Mouse (Mus musculus) MEL (cell line): ENCODE data around the gene Ube2q2. TPM values are rescaled to one million over a fixed set of nuclear protein-coding genes. Genes with fewer than 3 reads are reported as not detected.

Experiments used
- DNase-seq: peaks from one replicate; pipeline ENCODE4 v3.0.0; 2011; ENCODE audit warnings: low read depth, low spot score
- H3K27ac ChIP-seq: 2 replicates; pipeline ENCODE4 v1.5.1; 2012; ENCODE audit warnings: low read depth, mild to moderate bottlenecking, control low read depth, low read length, moderate library complexity; ENCODE audit not compliant: control insufficient read depth
- H3K27me3 ChIP-seq, 2 experiments: fragments of 150-350 bp in 1 of 2; sonication (generic) in 1 of 2; 2 replicates each; pipeline ENCODE4 v1.6.1; 2012; ENCODE audit warnings: low read length in 2 of 2, mild to moderate bottlenecking in 2 of 2, improper control_type of control experiment in 1 of 2, moderate library complexity in 1 of 2; ENCODE audit not compliant: insufficient read depth in 2 of 2, control insufficient read depth in 1 of 2
- H3K36me3 ChIP-seq, 2 experiments: 2 replicates each; pipeline ENCODE4 v1.6.1; 2012 to 2014; ENCODE audit warnings: low read length in 2 of 2, improper control_type of control experiment in 1 of 2, inconsistent platforms in 1 of 2, mild to moderate bottlenecking in 1 of 2; ENCODE audit not compliant: insufficient read depth in 2 of 2, control insufficient read depth in 1 of 2
- H3K4me1 ChIP-seq, 2 experiments: fragments of 150-350 bp in 1 of 2; sonication (generic) in 1 of 2; 2 replicates each; pipeline ENCODE4 v1.6.1; 2012; ENCODE audit warnings: low read length in 2 of 2, improper control_type of control experiment in 1 of 2, mild to moderate bottlenecking in 1 of 2; ENCODE audit not compliant: insufficient read depth in 2 of 2, control insufficient read depth in 1 of 2
- H3K4me3 ChIP-seq, 2 experiments: fragments of 150-350 bp in 1 of 2; sonication (generic) in 1 of 2; 2 replicates each; pipeline ENCODE4 v1.5.1; 2012; ENCODE audit warnings: low read depth in 2 of 2, low read length in 2 of 2, mild to moderate bottlenecking in 2 of 2, moderate library complexity in 2 of 2, control low read depth in 1 of 2, improper control_type of control experiment in 1 of 2; ENCODE audit not compliant: control insufficient read depth in 1 of 2, insufficient read depth in 1 of 2
- H3K79me2 ChIP-seq: 2 replicates; pipeline ENCODE4 v1.6.1; 2012; ENCODE audit warnings: mild to moderate bottlenecking, low read length, moderate library complexity; ENCODE audit not compliant: control insufficient read depth, poor library complexity, insufficient read depth
- H3K9ac ChIP-seq: 2 replicates; pipeline ENCODE4 v1.6.1; 2012; ENCODE audit warnings: low read depth, mild to moderate bottlenecking, control low read depth, low read length, moderate library complexity; ENCODE audit not compliant: control insufficient read depth, poor library complexity, severe bottlenecking
- H3K9me3 ChIP-seq: fragments of 150-350 bp; sonication (generic); replicated peaks from 2 replicates; pipeline ENCODE4 v1.6.1; 2012; ENCODE audit warnings: mild to moderate bottlenecking, low read length, improper control_type of control experiment, moderate library complexity; ENCODE audit not compliant: insufficient read depth
- BHLHE40 ChIP-seq: IDR thresholded peaks from 2 replicates; pipeline ENCODE4 v1.6.1; 2012; ENCODE audit warnings: low read depth, mild to moderate bottlenecking, inconsistent platforms, low read length, improper control_type of control experiment, borderline replicate concordance
- CHD1 ChIP-seq: IDR thresholded peaks from 2 replicates; pipeline ENCODE4 v1.6.1; 2012; ENCODE audit warnings: low read depth, mild to moderate bottlenecking, inconsistent platforms, low read length, improper control_type of control experiment
- CHD2 ChIP-seq: IDR thresholded peaks from 2 replicates; pipeline ENCODE4 v1.6.1; 2011; ENCODE audit warnings: low read length, improper control_type of control experiment
- E2F4 ChIP-seq: IDR thresholded peaks from 2 replicates; pipeline ENCODE4 v1.6.1; 2011; ENCODE audit warnings: low read depth, low read length, improper control_type of control experiment, borderline replicate concordance
- GABPA ChIP-seq: IDR thresholded peaks from 2 replicates; pipeline ENCODE4 v1.6.1; 2012; ENCODE audit warnings: low read depth, mild to moderate bottlenecking, inconsistent platforms, low read length, improper control_type of control experiment, moderate library complexity
- GATA1 ChIP-seq: IDR thresholded peaks from 2 replicates; pipeline ENCODE4 v1.6.1; 2011; ENCODE audit warnings: low read depth, low read length, improper control_type of control experiment
- HCFC1 ChIP-seq: IDR thresholded peaks from 2 replicates; pipeline ENCODE4 v1.6.1; 2012; ENCODE audit warnings: low read depth, mild to moderate bottlenecking, inconsistent platforms, low read length, improper control_type of control experiment, moderate library complexity
- JUND ChIP-seq: IDR thresholded peaks from 2 replicates; pipeline ENCODE4 v1.6.1; 2011; ENCODE audit warnings: low read depth, mild to moderate bottlenecking, improper control_type of control experiment, low read length
- MAX ChIP-seq: IDR thresholded peaks from 2 replicates; pipeline ENCODE4 v1.6.1; 2011; ENCODE audit warnings: low read length, improper control_type of control experiment
- MEF2A ChIP-seq: IDR thresholded peaks from 2 replicates; pipeline ENCODE4 v1.6.1; 2014; ENCODE audit warnings: low read depth, mild to moderate bottlenecking, inconsistent platforms, low read length, improper control_type of control experiment; ENCODE audit not compliant: poor library complexity, insufficient replicate concordance, severe bottlenecking; ENCODE audit errors: extremely low read depth
- MYB ChIP-seq: IDR thresholded peaks from 2 replicates; pipeline ENCODE4 v1.6.1; 2011; ENCODE audit warnings: mild to moderate bottlenecking, low read depth, low read length, improper control_type of control experiment
- POLR2AphosphoS2 ChIP-seq: IDR thresholded peaks from 2 replicates; pipeline ENCODE4 v1.6.1; 2011; ENCODE audit warnings: low read length, improper control_type of control experiment
- POLR2AphosphoS5 ChIP-seq: IDR thresholded peaks from 2 replicates; pipeline ENCODE4 v1.6.1; 2012; ENCODE audit warnings: low read depth, borderline replicate concordance, mild to moderate bottlenecking, inconsistent platforms, low read length, moderate library complexity, mixed read lengths
- TBP ChIP-seq: IDR thresholded peaks from 2 replicates; pipeline ENCODE4 v1.8.0; 2011; ENCODE audit warnings: low read depth, low read length, improper control_type of control experiment
- USF1 ChIP-seq: IDR thresholded peaks from 2 replicates; pipeline ENCODE4 v1.6.1; 2014; ENCODE audit warnings: low read depth, mild to moderate bottlenecking, inconsistent platforms, low read length, improper control_type of control experiment, moderate library complexity
- USF2 ChIP-seq, 2 experiments: IDR thresholded peaks; 2 replicates each; pipeline ENCODE4 v1.6.1; 2011 to 2012; ENCODE audit warnings: improper control_type of control experiment in 2 of 2, low read length in 2 of 2, borderline replicate concordance in 1 of 2, inconsistent platforms in 1 of 2, low read depth in 1 of 2, mild to moderate bottlenecking in 1 of 2; ENCODE audit not compliant: insufficient read depth in 1 of 2
- ZKSCAN1 ChIP-seq: IDR thresholded peaks from 2 replicates; pipeline ENCODE4 v1.6.1; 2012; ENCODE audit warnings: low read depth, mild to moderate bottlenecking, inconsistent platforms, low read length, improper control_type of control experiment, moderate library complexity
- ZMIZ1 ChIP-seq: IDR thresholded peaks from 2 replicates; pipeline ENCODE4 v1.6.1; 2012; ENCODE audit warnings: low read depth, mild to moderate bottlenecking, inconsistent platforms, low read length, improper control_type of control experiment, moderate library complexity
- ZNF384 ChIP-seq: IDR thresholded peaks from 2 replicates; pipeline ENCODE4 v1.6.1; 2012; ENCODE audit warnings: low read depth, mild to moderate bottlenecking, inconsistent platforms, low read length, improper control_type of control experiment
- polyA plus RNA-seq, 2 experiments: library from polyadenylated mRNA; stranded (reverse) in 1 of 2; unstranded in 1 of 2; fragments of >175 nt in 1 of 2; fragments of >200 nt in 1 of 2; gene quantifications; 2 replicates each; pipeline versions ENCODE4 v1.2.1 to v1.2.4; 2012; ENCODE audit warnings: low replicate concordance in 2 of 2, low read depth in 1 of 2; ENCODE audit not compliant: insufficient read length in 2 of 2, insufficient read depth in 1 of 2, missing spikeins in 1 of 2
- total RNA-seq: library from RNA; depleted of rRNA; stranded (reverse); fragments of 300-350 nt; gene quantifications from 2 replicates; pipeline ENCODE4 v1.2.3, GENCODE M21; 2012

The Ube2q2 gene
- total and polyA plus RNA-seq, 3 experiments: 21.7 to 23.6 TPM; not detected in 1

- no peak for DNase-seq
- peaks cover 0 to 19% of the 10 kb centered on the region in 2 experiments; a peak in 3 of 4 replicates for H3K36me3 ChIP-seq
- no peak overlapping the region for H3K27ac ChIP-seq
- no peaks in the 10 kb centered on the region for H3K79me2 ChIP-seq
- H3K9ac ChIP-seq: no peak overlapping the region
- H3K4me1 ChIP-seq: no peaks in the 10 kb centered on the region
- no peak for TF ChIP-seq JUND
- no peak for TF ChIP-seq TBP
- TF ChIP-seq USF2 (IDR thresholded peaks at IDR 0.05; ENCODE audit: borderline replicate concordance in 1 of 2, insufficient read depth in 1 of 2, low read depth in 1 of 2, low read length in 2 of 2): no peak
- no peak for TF ChIP-seq ZKSCAN1
- no peak for TF ChIP-seq E2F4
- TF ChIP-seq CHD2: no peak
- no peak for TF ChIP-seq ZMIZ1
- no peak for TF ChIP-seq ZNF384
- no peak for TF ChIP-seq POLR2AphosphoS5
- TF ChIP-seq GATA1: no peak
- no peak for TF ChIP-seq HCFC1
- no peak for TF ChIP-seq CHD1
- TF ChIP-seq BHLHE40: no peak
- TF ChIP-seq GABPA: no peak
- TF ChIP-seq MAX: no peak
- no peak for TF ChIP-seq MEF2A
- TF ChIP-seq MYB: no peak
- no peak for TF ChIP-seq USF1
- H3K9me3 ChIP-seq: no peaks in the 10 kb centered on the region
- H3K27me3 ChIP-seq: no peaks in the 10 kb centered on the region
- no peak overlapping the region for H3K4me3 ChIP-seq
These were observed 47.2 kb downstream of the Ube2q2 start for GRCm38 (mm10) chr9:55195876-55196275.

- H3K9me3 ChIP-seq: no peaks in the 10 kb centered on the region
- no peak overlapping the region for H3K9ac ChIP-seq
- DNase-seq: peak; percentile 19
- no peaks in the 10 kb centered on the region for H3K4me1 ChIP-seq
- H3K36me3 ChIP-seq: peaks cover 0 to 11% of the 10 kb centered on the region in 2 experiments; a peak in 3 of 4 replicates
- H3K27me3 ChIP-seq: no peaks in the 10 kb centered on the region
- TF ChIP-seq POLR2AphosphoS2: no peak
- no peaks in the 10 kb centered on the region for H3K79me2 ChIP-seq
- H3K4me3 ChIP-seq: no peak overlapping the region
- no peak overlapping the region for H3K27ac ChIP-seq
These were observed 49.6 kb downstream of the Ube2q2 start for GRCm38 (mm10) chr9:55198260-55198659.
